Mouse (Mus musculus) spleen, postnatal 0 days (tissue): ENCODE data around the gene Atxn7l2. TPM values are rescaled to one million over a fixed set of nuclear protein-coding genes. Genes with fewer than 3 reads are reported as not detected.

ENCODE experiments used
- polyA plus RNA-seq: library from polyadenylated mRNA; unstranded; fragments of >200 nt; fragmentation: Nextera tagmentation; extraction: Ambion mirVana; gene quantifications from 2 replicates; pipeline ENCODE4 v1.2.1, GENCODE M21; 2015

The Atxn7l2 gene
- polyA plus RNA-seq: 3.7 and 3.9 TPM in 2 replicates

DNA sequence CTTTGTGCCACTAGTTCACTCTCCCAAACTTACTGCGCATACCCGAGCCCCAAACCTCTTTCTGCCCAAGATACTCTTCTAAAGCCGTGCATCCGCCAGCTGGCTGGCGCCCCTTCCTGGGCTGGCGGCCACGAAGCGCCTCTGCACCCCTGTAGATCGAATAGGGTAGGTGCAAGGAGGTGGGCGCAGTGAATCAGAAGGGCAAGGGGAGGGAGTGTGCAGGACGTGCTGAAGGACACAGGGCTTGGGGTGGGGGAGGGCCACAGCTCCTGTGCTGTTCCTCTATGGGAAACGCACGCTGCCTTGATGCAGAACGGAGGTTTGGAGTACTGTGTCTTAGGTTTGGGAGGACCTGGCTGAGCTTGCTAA, at the start of gene Atxn7l2:
TSS of gene Atxn7l2 (minus strand) at position 164 of the 369 bp plus-strand sequence.

DNA sequence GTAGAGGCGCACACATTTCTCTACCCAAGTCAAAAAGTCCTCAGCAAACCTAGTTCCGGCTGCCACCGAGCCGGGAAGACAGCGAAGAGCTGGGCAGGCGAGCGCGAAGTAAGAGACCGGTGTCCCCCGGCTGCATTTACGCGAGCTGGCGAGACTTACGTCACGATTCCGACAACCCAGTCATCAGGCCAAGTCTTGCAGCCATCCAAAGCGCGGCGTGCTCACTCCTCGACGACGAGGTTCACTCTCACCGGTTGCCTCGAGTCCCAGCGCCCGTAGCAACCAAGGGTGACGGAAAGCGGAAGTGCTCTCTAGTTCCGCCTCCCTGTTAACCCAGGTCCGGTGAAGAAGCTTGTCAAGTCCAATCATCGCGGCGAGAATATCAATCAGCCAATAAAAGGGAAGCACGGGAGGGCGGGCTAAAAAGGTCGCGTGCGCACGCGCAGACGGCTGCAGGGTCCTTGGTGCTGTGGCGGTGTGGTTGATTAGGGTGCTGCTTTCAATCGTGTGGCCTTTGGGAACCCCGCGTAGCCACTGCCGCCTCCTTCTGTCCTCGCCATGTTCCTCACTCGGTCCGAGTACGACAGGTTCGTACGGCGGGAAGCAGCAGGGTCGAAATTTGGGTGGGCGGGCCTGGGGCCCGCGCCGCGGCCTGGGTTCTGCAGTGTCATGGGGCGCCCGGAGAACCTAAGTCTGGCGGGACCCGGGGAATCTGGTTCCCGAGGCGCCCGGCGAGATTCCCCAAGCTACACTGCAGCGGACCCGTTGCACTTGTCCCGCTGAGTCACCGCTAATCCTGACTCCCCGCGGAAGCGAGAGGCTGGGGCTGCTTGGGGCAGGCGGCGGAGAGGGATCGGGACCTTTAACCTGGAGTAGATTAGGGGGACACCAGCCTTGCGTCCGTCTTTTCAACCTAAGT, 46.2 kb upstream of the Atxn7l2 start, which contains the start of gene Psma5:
TSS of gene Psma5 (plus strand) at position 208 of the 919 bp plus-strand sequence.

DNA sequence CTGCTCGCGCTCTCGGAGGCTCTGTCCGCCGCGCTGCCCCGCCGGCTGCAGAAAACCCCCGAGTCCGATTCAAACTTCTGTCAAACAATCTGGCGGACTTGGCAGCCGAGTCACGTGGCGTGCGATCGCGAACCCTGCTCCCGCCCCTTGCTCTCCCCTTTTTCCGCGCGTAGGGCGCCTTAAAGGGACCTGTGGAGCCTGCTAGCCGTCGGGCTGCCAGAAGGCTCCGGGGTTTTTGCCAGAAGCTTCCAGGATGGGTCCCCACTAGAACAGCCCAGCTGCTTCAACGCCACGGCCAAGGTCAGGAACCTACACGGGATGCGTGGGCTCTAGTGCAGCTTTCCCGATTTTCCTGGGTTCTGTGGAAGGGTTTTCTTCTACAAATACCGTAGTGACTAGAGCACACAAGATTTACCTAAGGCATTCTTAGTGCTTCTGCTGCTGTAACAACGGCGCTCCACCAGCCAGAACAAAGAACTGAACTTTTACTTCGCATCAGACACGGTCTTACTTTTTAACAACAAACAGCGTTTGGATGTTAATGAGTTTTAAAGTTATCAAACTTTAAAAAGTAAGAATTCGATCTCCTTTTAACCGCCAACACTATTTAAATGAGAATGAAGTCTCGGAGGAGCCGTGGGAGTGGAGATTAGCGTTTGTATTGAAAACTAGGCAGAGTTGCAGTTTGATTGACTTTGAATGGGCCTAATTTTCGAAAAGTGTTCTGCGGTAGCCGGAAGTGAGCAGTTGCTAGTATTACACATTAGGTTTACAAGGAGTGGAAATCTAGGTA, 16.0 kb upstream of the Atxn7l2 start, which contains the start of gene Sypl2:
TSS of gene Sypl2 (minus strand) at position 91 of the 793 bp plus-strand sequence.

GRCm38 (mm10) chr3:108200329-108201323, 10.1 kb downstream of the Atxn7l2 start, which contains the start of gene Cyb561d1:
Cyb561d1 (minus strand) TSS chr3:108201212.

DNA sequence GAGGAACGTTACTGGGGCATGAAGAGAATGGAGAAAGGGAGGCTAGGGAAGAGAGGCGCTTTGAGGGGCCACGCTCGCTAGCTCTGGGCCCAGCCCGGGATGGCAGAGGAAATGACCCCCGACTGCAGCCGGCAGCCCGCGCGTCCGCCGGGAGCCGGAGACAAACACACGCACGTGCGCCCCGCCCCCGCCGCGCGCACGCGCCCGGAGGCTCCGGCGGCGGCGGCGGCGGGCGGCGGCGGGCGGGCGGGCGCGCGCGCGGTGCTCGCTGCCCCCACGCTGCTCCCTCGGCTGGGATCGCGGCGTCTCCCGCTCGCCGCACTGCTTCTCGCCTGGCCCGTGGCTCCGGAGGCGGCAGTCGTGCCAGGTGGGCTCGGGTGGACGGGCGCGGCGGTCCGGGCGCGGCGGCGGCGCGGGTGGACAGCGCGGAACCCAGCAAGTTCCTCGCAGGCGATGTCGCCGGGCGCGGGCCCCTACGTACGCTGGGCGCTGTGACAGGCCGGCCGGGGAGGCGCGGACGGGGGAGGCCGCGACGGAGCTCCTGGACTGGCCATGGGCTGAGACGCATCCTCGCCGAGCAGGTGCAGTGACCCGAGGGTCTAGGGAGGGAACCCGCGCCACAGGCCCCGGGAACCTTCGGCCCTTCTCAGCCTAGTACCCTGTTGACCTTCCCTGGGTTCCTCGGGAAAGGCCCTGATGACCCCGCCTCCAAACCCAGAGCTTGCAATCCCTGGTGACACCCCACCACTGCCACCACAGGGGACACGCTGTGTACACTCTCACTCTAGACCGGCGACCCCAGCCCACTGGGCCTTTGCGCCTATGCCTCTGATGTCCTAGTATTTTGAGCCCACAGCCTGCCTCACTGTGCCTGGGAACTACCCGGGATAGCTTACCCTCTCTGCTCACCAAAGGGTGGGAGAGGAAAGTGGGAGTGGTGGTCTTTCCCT, 24.4 kb downstream of the Atxn7l2 start, which contains the start of gene Amigo1:
TSS of gene Amigo1 (plus strand) at position 238 of the 950 bp plus-strand sequence.

GRCm38 (mm10) chr3:108154656-108155055, 56.1 kb downstream of the Atxn7l2 start, which contains the start of gene Gpr61:
Gpr61 (minus strand) TSS chr3:108154882.

Other genes with a start within 250 kb of the Atxn7l2 start
- not detected in 2 replicates for gene Gstm3, start 241.7 kb downstream of the Atxn7l2 start, polyA plus RNA-seq
- 18.8 and 23.1 TPM in 2 replicates for gene Gstm2, start 224.5 kb downstream of the Atxn7l2 start, polyA plus RNA-seq
- gene Gstm1, start 193.0 kb downstream of the Atxn7l2 start, polyA plus RNA-seq: 46.6 and 66.5 TPM in 2 replicates
- 5.9 and 6.9 TPM in 2 replicates for gene Gstm4, start 166.0 kb downstream of the Atxn7l2 start, polyA plus RNA-seq
- gene Ampd2, start 124.3 kb downstream of the Atxn7l2 start, polyA plus RNA-seq: 40.6 and 41.5 TPM in 2 replicates
- gene Gnat2, start 118.1 kb downstream of the Atxn7l2 start, polyA plus RNA-seq: 3.2 and 3.3 TPM in 2 replicates
- gene Gnai3, start 64.8 kb downstream of the Atxn7l2 start, polyA plus RNA-seq: 61.5 and 71.2 TPM in 2 replicates
- 0.04 and 0.05 TPM in 2 replicates for gene Gpr61, start 56.1 kb downstream of the Atxn7l2 start, polyA plus RNA-seq
- 0.83 and 0.98 TPM in 2 replicates for gene Amigo1, start 24.6 kb downstream of the Atxn7l2 start, polyA plus RNA-seq
- gene Cyb561d1, start 9.7 kb downstream of the Atxn7l2 start, polyA plus RNA-seq: 2.8 and 3.6 TPM in 2 replicates
- not detected in 2 replicates for gene Sypl2, start 15.7 kb upstream of the Atxn7l2 start, polyA plus RNA-seq
- gene Psma5, start 46.0 kb upstream of the Atxn7l2 start, polyA plus RNA-seq: 216 and 222 TPM in 2 replicates
- gene Sort1, start 73.1 kb upstream of the Atxn7l2 start, polyA plus RNA-seq: 3.0 and 4.4 TPM in 2 replicates
- gene Mybphl, start 154.0 kb upstream of the Atxn7l2 start, polyA plus RNA-seq: not detected in 2 replicates
- 17.4 and 18.8 TPM in 2 replicates for gene Psrc1, start 172.9 kb upstream of the Atxn7l2 start, polyA plus RNA-seq
- 0.20 and 0.57 TPM in 2 replicates for gene Celsr2, start 204.6 kb upstream of the Atxn7l2 start, polyA plus RNA-seq
- gene Sars, start 234.3 kb upstream of the Atxn7l2 start, polyA plus RNA-seq: 71.7 and 74.3 TPM in 2 replicates